Mouse (Mus musculus) right cerebral cortex, postnatal 10 days (tissue): ENCODE results near the gene BC035947.
"Not testable (repeated sequence)": the region's sequence is repeated elsewhere in the genome, so short reads cannot be mapped to it uniquely, and the experiment has no call there.

ENCODE experiments used
- DNase-seq, 2 experiments: peaks; one replicate each; pipeline ENCODE4 v3.0.0; 2021; ENCODE audit warnings: low spot score in 2 of 2

The BC035947 gene

GRCm38 (mm10) chr1:78511621-78512160, at the start of gene BC035947:
TSS of gene BC035947 (minus strand) at chr1:78512158.
- peak in 1 of 2 experiments; percentile 29 for DNase-seq

- DNase-seq: no peak
Measured at GRCm38 (mm10) chr1:78554012-78554666, 42.2 kb upstream of the BC035947 start.

DNA sequence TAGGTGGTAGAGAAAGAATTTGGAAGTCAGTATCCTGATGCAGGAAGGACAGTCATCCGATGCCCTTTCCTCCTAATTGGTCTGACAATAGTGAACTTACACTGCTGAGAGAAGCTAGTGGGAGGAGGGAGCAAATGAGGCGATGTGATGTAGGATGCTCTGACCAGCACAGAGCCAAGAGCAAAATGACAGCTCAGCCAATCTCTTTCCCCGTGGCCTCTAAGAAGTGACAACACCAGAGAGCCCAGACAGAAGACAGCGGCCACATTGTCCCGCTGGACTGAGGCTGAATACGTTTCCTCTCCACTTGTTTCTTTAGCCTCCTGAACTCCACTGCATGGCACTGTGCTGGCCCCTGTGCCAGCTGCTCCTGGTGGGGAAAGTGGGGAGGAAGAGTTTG, 37.0 kb upstream of the BC035947 start:
- DNase-seq: no peak

- DNase-seq: no peak
Measured at GRCm38 (mm10) chr1:78546258-78546657, 34.3 kb upstream of the BC035947 start.

DNA sequence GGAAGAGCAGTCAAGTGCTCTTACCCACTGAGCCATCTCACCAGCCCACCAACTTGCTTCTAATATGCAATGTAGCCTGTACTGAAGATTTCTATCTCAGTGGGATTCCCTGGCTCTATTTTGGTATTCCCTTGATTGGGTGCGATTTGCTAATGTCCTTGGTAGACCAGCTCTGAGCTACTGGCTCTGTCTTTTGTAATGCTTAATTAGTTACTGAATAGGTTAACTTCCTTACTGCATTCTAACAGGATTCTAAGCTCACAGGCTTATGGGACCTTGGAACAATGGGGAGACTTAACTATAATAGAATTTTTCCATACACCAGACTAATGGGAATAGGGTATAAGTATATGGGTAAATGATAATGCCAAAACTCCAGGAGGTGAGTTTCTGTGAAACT, 31.7 kb upstream of the BC035947 start:
- DNase-seq: not testable (repeated sequence)

- no peak for DNase-seq
Measured at GRCm38 (mm10) chr1:78539166-78539565, 27.2 kb upstream of the BC035947 start.

GRCm38 (mm10) chr1:78538396-78538795, 26.4 kb upstream of the BC035947 start:
- DNase-seq: no peak

DNA sequence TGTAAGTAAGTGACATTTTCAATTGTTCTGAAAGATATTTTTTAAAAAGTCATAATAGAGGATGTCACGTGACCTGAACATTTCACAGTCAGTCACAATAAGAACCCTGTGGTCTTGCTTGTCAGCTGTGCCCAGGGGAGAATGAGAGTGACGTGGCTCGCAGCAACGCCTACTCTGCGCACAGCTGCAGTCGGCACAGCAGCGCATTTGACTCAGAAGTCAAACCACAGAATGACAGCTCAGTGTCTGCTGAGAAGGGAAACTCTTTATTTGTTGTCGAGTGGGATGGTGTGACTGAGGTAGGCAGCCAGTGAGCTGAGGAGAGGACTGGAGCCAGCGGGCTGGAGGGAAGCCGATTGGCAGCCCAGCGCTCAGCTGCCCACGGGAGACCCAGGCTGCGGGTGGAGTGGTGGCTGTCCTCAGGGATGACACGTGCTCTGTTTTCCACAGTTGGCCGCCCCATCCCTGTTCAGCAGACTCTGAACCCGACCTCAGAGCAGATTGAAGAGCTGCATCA, 25.6 kb upstream of the BC035947 start:
- DNase-seq: peak; percentile 78 to 85

- DNase-seq: peak; percentile 81 to 90
Measured at GRCm38 (mm10) chr1:78536310-78537164, 24.6 kb upstream of the BC035947 start.

DNA sequence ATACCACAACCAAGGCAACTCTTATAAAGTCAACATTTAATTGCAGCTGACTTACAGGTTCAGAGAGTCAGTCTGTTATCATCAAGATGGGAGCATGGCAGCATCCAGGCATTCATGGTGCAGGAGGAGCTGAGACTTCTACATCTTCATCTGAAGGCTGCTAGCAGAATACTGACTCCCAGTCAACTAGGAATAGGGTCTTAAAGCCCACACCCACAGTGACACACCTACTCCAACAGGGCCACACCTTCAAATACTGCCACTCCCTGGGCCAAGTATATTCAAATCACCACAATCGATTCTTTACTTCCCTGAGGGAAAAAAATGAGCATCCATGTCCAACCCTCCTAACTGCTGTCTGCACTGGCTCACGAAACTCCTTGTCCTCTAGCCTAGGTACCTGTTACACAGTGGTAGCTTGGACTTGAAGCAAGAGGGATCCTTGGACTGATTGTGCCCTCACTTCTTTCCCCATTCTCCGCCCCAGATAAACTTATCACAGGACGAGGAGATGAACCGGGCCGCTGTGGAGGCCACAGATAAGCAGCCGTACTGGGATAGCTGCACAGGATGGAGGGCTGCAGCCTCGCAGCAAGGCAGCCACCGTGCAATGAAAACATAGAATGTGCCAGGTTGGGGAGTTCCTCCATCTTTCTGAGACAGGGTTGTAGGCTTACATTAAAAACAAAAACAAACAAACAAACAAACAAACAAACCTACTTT, 22.6 kb upstream of the BC035947 start:
- DNase-seq: no peak

DNA sequence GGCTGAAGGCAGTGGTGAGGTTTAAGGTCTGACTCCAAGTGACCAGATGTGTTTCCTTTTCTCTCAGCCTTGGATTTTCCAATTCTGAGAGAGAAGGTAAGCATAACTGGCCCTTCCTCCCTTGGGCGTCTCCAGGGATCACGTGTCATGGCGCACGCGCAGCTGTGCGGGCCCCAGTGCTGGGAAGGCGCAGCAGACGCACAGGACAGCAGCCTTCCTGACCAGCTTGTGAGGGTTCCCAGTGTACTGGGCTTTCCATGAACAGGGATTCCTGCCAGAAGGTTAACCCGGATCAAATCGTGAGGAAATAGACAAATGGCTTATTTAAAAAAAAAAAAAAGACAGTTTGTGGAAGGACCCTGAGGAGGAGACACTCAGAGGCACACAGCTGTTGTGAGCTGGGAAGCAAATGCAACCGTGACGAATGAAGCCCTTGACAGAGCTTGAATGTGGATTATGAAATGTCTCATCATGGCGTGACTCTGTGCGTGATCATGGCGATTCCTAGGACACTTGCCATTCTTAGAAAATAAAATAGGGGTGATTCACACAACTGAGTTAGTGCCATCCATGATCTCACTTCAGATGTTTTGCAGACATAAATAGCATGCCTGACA, 20.3 kb upstream of the BC035947 start:
- peak in 1 of 2 experiments; percentile 29 for DNase-seq

- DNase-seq: no peak
Measured at GRCm38 (mm10) chr1:78530500-78531215, 18.7 kb upstream of the BC035947 start.

DNA sequence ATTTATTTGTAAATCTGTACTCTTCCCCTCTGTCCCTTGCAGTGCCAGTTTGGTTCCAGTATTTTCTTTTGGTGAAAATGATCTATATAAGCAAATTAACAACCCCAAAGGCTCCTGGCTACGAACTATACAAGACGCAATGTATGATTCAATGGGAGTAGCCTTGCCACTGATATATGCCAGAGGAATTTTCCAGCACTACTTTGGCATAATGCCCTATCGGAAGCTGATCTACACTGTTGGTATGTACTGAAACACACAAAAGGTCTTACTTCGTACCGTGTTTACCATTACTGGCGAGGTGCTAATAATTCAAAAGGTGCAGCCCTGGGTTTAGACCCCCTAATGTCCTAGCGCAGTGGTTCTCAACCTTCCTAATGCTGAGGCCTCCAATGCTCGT, 17.1 kb upstream of the BC035947 start:
- no peak for DNase-seq

DNA sequence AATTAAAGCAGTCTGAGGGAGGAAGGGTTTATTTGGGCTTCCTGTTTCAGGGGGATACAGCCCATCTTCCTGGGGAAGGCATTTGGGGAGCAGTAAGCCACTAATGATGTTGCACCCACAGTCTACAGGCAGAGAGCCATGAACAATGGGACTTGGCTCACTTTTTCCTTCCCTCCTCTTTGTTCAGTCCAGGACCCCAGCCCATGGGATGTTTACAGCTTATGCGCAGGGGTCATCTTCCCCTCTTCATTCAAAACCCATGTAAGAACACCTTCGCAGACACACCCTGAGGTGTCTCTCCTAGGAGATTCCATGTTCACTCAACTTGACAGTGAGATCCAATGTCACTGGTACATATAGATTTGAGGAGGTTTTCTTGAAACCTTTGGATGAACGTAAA, 16.4 kb upstream of the BC035947 start:
- DNase-seq: no peak

DNA sequence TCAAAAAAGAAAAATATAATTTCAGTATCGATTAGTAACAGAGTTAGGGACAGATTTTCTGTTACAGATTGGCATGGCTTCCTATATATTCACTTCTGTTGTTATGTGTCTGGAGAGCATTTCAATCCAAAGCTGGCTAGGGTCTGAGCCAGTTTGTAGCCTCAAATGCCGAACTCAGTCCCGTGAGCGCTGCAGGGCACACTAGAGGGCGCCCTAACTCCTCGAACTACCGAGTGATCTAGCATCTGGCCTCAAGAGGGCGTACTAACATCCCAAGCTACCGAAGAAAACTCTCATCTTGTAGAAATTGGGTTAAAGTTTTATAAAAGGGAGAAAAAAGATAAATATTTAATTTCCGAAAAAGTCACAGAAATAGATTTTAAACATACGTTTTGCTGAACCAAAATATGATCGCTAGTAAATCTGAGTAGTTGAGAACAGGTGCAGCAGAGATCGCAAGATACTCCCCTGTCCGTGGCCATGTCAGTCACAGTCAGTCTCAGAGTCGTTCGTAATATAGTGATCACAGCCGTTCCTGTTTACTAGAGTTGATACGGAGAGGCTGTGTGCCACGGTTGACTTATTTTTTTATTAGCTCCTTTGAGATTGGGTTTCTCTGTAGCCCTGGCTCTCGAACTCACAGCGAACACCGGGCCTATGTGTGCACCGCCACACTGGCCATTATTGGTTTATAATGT, 13.4 kb upstream of the BC035947 start:
- DNase-seq: peak; percentile 65 to 80

DNA sequence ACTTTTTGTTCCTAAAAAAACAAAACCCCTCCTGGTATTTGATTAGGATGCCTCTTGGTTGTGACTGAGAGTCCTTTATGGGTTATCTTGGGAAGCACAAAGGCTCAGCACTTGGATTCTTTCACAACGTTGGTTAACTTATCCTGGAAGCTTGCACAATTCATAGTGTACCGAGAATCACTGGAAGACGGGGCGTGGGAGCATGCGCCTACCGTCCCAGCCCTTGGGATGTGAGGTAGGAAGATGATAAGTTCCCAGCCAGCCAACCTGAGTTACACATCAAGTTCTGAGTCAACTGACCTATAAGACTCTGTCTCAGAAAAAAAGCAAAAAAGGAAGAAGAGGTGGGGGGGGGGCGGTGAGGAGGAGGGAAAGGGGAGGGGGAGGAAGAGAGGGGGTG, 6.9 kb upstream of the BC035947 start:
- no peak for DNase-seq

DNA sequence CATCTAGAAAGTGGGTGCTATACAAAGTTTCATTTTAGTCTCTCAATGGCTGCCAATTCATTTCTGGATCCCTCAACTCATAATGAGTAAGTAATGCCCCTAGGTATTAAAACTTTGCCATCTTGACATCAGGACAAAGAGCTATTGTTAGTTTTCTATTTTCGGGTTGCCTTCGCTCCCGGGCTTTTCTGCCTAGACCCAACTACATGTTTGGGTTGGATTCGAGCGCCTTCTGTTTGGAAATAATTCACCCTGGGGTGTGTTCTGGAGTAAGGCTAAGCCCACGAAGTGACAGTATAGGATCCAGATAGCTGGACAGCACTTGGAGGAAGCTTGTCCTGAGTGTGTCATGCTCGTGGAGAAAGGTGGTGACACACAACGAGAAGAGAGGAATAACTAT, 798 bp upstream of the BC035947 start:
- DNase-seq: no peak

GRCm38 (mm10) chr1:78510862-78511261, 1.1 kb downstream of the BC035947 start, which contains the start of gene Mogat1:
TSS of gene Mogat1 (plus strand) at chr1:78510991.
- DNase-seq: no peak

GRCm38 (mm10) chr1:78507137-78507536, 4.8 kb downstream of the BC035947 start:
- no peak for DNase-seq

DNA sequence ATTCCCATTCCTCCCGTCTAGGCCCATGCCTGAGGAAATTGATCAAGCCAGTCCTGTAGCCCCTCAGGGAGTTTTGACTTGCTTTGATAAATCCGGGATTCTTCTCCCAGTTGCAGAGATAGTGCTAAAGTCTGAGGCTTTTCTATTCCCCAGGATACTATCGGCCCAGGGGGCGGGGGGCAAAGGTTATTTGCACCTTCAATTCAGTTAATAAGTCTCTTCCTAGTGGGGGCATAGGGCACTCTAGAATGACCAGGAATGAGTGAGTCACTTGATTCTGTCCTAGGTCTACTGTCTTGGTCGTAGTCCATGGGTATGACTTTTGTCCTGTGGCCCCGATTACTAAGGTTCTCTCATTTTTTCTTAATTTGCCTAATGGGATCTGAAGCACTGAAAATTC, 9.4 kb downstream of the BC035947 start:
- no peak for DNase-seq
